Mouse (Mus musculus): ENCODE measurements at regions not wholly inside any gene's neighbourhood (a gene's known extent, or its start where the extent isn't known, plus 50 kb on each side); places are given as distances from the start of the nearest gene placed in this dataset.

DNA sequence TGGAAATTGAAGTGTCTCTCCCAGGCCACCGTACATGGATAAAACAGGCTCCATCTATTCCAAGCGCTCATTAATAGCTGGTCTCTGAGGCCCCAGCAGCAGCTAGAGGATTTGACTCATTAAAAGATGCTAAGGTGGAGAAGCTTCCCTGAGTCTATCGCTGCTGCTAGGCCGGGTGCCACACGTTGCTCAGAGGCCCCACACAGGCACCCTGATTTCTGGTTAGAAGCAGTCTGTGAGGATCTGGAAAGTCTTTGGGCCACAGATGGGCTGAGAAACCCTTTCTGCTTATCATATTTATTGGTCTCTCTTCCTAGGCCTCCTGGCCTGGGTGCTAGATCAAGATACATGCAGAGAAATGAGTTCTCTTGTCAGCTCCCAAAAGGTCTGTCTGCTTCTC, 191.2 kb downstream of the Emx2 start:
- no peaks in the 10 kb centered on the region for H3K36me3 ChIP-seq (ENCODE audit: control insufficient read depth, insufficient read depth, low read length)
- H3K27me3 ChIP-seq (ENCODE audit: control insufficient read depth, insufficient read depth, low read length): no peaks in the 10 kb centered on the region
- no peak for ATAC-seq (ENCODE audit: insufficient number of reproducible peaks, insufficient read depth, low FRiP score, low read depth)
- H3K9ac ChIP-seq (replicated peaks; ENCODE audit: low read depth, low read length): no peak overlapping the region
- no peak overlapping the region for H3K27ac ChIP-seq (ENCODE audit: low read length)
- H3K4me3 ChIP-seq (ENCODE audit: low read depth, low read length): no peak overlapping the region
- H3K4me2 ChIP-seq (replicated peaks; ENCODE audit: low read depth, low read length): no peak overlapping the region
- no peaks in the 10 kb centered on the region for H3K9me3 ChIP-seq (ENCODE audit: control insufficient read depth, low read depth, low read length)
- 84% methylated on average over 5 of the region's 5 CpGs for WGBS
- H3K4me1 ChIP-seq (ENCODE audit: control insufficient read depth, insufficient read depth, low read length): no peaks in the 10 kb centered on the region

DNA sequence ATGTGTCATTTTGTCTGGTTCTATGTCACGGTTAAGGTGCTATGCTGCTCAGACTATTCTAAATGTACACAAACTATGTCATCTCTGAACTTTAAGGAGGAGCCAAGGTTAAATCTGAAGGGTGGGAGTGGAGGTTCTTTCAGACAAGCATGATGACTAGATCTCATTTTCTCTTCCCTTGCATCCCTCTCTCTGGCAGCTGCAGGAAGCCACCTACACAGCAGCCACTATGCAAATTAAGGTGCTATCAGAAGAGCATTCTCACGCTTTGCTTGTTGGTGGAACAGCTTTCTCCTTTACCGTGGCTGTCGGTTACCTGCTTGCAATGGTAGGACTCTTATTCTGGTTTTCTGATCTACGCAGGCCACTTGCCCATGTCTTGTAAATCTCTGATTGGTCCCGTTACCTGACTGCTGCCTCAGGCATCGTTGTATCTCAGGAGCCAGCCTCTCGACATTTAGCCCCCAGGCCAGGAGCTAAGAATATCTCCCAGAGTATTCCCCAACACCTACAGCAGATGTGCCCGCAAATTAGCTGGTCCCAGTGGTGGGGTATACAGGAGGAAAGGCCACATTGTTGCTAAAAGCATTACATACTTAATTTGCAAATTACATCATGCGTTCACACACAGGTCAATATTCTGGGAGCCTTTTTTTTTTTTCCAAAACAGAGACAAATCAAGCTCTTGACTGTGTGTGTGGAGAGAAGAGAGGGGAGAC, 192.6 kb downstream of the Emx2 start:
- 77% methylated on average over 10 of the region's 10 CpGs for WGBS
- ATAC-seq (ENCODE audit: insufficient number of reproducible peaks, insufficient read depth, low FRiP score, low read depth): no peak
- H3K9ac ChIP-seq (replicated peaks; ENCODE audit: low read depth, low read length): no peak overlapping the region

DNA sequence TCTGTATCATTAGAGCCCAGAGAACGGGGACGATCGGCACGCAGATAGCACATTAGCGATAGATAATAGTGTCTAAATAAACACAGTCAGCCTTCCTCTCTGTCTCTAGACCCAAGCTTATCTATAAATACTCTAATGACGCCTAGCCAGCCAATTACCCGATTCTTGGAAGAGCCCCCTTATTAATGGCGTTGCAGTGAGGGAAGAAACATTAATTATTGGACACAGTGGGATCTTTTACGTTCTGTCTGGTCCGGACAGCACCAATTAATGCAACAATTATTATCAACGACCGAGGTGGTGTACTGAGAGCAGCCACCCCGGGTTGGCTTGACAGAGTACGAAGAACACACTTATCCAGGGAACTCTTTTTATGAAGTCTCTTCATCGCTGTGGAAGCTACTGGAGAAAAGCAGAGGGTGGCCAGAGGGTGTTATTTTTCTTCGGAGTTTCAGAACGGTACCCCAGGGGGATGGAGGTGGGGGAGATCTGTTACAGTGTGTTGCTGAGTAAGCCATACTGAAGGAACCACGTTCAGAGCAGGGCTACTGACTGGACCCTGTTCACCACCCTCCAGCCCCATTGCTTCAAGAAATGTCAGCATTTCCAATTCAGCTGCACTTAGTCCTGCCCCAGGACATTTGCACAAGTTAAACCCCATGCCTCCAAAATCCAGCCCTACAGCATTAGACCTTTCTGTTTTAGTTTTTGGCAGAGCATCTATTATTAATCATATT, 195.6 kb downstream of the Emx2 start:
- H3K4me3 ChIP-seq (ENCODE audit: low read depth, low read length): no peak overlapping the region
- H3K4me1 ChIP-seq (ENCODE audit: control insufficient read depth, insufficient read depth, low read length): no peaks in the 10 kb centered on the region
- no peak overlapping the region for H3K27ac ChIP-seq (ENCODE audit: low read length)
- H3K27me3 ChIP-seq (ENCODE audit: control insufficient read depth, insufficient read depth, low read length): no peaks in the 10 kb centered on the region
- no peak for ATAC-seq (ENCODE audit: insufficient number of reproducible peaks, insufficient read depth, low FRiP score, low read depth)
- no peaks in the 10 kb centered on the region for H3K36me3 ChIP-seq (ENCODE audit: control insufficient read depth, insufficient read depth, low read length)
- no peaks in the 10 kb centered on the region for H3K9me3 ChIP-seq (ENCODE audit: control insufficient read depth, low read depth, low read length)
- H3K9ac ChIP-seq (replicated peaks; ENCODE audit: low read depth, low read length): no peak overlapping the region
- 45% methylated on average over 18 of the region's 18 CpGs for WGBS
- no peak overlapping the region for H3K4me2 ChIP-seq (replicated peaks; ENCODE audit: low read depth, low read length)

More for the DNA sequence above, 192.6 kb downstream of the Emx2 start:
- Histone ChIP-seq H3K4me1 (ENCODE audit: control insufficient read depth, insufficient read depth, low read length) (no peaks in the 10 kb centered on the region), H3K4me3 (ENCODE audit: low read depth, low read length) (no peak overlapping the region), H3K36me3 (ENCODE audit: control insufficient read depth, insufficient read depth, low read length) (no peaks in the 10 kb centered on the region), H3K27ac (ENCODE audit: low read length) (no peak overlapping the region), H3K9me3 (ENCODE audit: control insufficient read depth, low read depth, low read length) (no peaks in the 10 kb centered on the region), H3K4me2 (replicated peaks; ENCODE audit: low read depth, low read length) (no peak overlapping the region), H3K27me3 (ENCODE audit: control insufficient read depth, insufficient read depth, low read length) (no peaks in the 10 kb centered on the region)

DNA sequence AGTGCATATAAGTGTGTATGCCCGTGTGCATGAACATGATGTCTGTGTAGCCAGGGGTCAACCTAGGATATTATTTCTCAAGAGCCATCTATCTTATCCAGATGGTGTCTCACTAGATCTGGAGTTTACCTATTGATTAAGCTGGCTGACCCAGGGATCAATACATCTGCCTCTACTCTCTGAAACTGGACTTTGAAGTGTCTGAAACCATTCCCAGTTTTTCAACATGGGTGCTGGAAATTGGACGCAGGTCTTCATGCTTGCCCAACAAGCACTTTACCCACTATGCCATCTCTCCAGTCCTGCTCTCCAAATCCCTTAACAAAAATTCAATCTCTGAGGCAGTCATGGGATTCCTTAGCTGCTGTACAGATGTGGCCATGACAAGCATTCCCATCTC, 197.1 kb downstream of the Emx2 start:
- H3K36me3 ChIP-seq (ENCODE audit: control insufficient read depth, insufficient read depth, low read length): no peaks in the 10 kb centered on the region
- H3K9ac ChIP-seq (replicated peaks; ENCODE audit: low read depth, low read length): no peak overlapping the region
- no peaks in the 10 kb centered on the region for H3K27me3 ChIP-seq (ENCODE audit: control insufficient read depth, insufficient read depth, low read length)
- H3K4me2 ChIP-seq (replicated peaks; ENCODE audit: low read depth, low read length): no peak overlapping the region
- H3K4me1 ChIP-seq (ENCODE audit: control insufficient read depth, insufficient read depth, low read length): no peaks in the 10 kb centered on the region
- H3K27ac ChIP-seq (ENCODE audit: low read length): no peak overlapping the region
- no peaks in the 10 kb centered on the region for H3K9me3 ChIP-seq (ENCODE audit: control insufficient read depth, low read depth, low read length)
- ATAC-seq (ENCODE audit: insufficient number of reproducible peaks, insufficient read depth, low FRiP score, low read depth): no peak
- no peak overlapping the region for H3K4me3 ChIP-seq (ENCODE audit: low read depth, low read length)
- WGBS: 91% methylated on average over 2 of the region's 2 CpGs

DNA sequence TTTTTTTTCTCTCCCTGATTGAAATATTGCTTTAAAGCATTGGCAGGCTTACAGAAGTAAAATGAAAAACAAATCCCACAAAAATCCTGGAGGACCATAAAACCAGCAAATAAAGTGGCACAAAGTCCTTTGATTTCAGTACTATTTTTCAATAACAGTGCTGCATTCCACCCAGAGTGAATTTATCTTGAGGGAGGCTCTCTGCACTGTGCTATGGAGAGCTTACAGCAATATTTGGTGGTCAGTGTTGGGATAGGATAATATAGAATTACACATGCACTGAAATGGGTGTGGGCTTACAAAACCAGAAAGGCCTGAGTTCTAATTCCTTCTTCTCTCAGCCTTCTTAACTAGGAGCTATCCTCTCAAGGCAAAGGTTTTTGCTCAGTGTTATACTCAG, 211.6 kb downstream of the Emx2 start:
- no peaks in the 10 kb centered on the region for H3K27me3 ChIP-seq (ENCODE audit: control insufficient read depth, insufficient read depth, low read length)
- no peak overlapping the region for H3K9ac ChIP-seq (replicated peaks; ENCODE audit: low read depth, low read length)
- no peaks in the 10 kb centered on the region for H3K36me3 ChIP-seq (ENCODE audit: control insufficient read depth, insufficient read depth, low read length)

DNA sequence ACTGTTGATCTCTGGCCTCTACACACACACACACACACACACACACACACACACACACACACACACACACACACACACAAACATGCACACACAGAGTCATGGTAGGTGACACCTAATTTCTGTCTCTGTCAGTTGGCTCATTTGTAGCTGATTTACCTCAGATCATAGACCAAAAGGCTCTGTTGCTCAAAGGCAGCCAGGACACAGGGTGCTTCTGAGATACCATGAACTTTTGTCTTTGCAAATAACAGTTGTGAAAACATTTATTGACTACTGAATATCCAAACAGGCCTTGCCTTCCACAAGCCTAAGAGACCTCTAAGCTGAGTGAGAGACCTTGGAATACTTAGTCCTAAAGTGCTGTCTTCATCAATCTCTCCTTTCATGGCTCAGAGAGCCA, 215.4 kb downstream of the Emx2 start:
- ATAC-seq (ENCODE audit: insufficient number of reproducible peaks, insufficient read depth, low FRiP score, low read depth): no peak
- Histone ChIP-seq H3K9ac (replicated peaks; ENCODE audit: low read depth, low read length) (no peak overlapping the region), H3K9me3 (ENCODE audit: control insufficient read depth, low read depth, low read length) (no peaks in the 10 kb centered on the region), H3K27me3 (ENCODE audit: control insufficient read depth, insufficient read depth, low read length) (no peaks in the 10 kb centered on the region), H3K36me3 (ENCODE audit: control insufficient read depth, insufficient read depth, low read length) (no peaks in the 10 kb centered on the region), H3K27ac (ENCODE audit: low read length) (no peak overlapping the region), H3K4me1 (ENCODE audit: control insufficient read depth, insufficient read depth, low read length) (no peaks in the 10 kb centered on the region), H3K4me2 (replicated peaks; ENCODE audit: low read depth, low read length) (no peak overlapping the region), H3K4me3 (ENCODE audit: low read depth, low read length) (no peak overlapping the region)

More for the DNA sequence above, 211.6 kb downstream of the Emx2 start:
- no peak overlapping the region for H3K4me2 ChIP-seq (replicated peaks; ENCODE audit: low read depth, low read length)
- H3K9me3 ChIP-seq (ENCODE audit: control insufficient read depth, low read depth, low read length): no peaks in the 10 kb centered on the region
- ATAC-seq (ENCODE audit: insufficient number of reproducible peaks, insufficient read depth, low FRiP score, low read depth): no peak
- H3K4me3 ChIP-seq (ENCODE audit: low read depth, low read length): no peak overlapping the region
- no peak overlapping the region for H3K27ac ChIP-seq (ENCODE audit: low read length)
- H3K4me1 ChIP-seq (ENCODE audit: control insufficient read depth, insufficient read depth, low read length): no peaks in the 10 kb centered on the region

DNA sequence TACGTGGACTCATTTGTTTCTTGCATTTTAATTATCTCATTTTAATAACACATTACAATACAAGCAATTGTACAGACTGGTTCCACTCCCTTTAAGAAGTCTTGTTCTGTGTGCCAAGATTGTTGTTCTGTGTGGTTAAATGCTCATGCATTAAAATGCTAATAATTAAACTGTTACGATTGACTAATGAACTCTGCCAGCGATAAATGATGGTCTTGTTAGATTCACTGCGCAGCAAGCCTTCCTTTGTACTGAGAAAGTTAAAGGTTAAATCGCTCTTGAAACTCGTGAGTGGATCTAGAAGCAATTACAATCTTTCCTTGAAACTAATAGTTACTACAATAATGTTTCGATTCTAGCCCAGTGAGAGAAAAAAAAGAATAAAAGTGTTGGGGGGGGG, 221.0 kb downstream of the Emx2 start:
- no peaks in the 10 kb centered on the region for H3K9me3 ChIP-seq (ENCODE audit: control insufficient read depth, low read depth, low read length)
- no peak overlapping the region for H3K27ac ChIP-seq (ENCODE audit: low read length)
- no peaks in the 10 kb centered on the region for H3K27me3 ChIP-seq (ENCODE audit: control insufficient read depth, insufficient read depth, low read length)
- ATAC-seq (ENCODE audit: insufficient number of reproducible peaks, insufficient read depth, low FRiP score, low read depth): no peak
- H3K4me1 ChIP-seq (ENCODE audit: control insufficient read depth, insufficient read depth, low read length): no peaks in the 10 kb centered on the region
- no peak overlapping the region for H3K9ac ChIP-seq (replicated peaks; ENCODE audit: low read depth, low read length)
- no peak overlapping the region for H3K4me2 ChIP-seq (replicated peaks; ENCODE audit: low read depth, low read length)
- no peak overlapping the region for H3K4me3 ChIP-seq (ENCODE audit: low read depth, low read length)
- H3K36me3 ChIP-seq (ENCODE audit: control insufficient read depth, insufficient read depth, low read length): no peaks in the 10 kb centered on the region
- WGBS: 83% methylated on average over 7 of the region's 7 CpGs

DNA sequence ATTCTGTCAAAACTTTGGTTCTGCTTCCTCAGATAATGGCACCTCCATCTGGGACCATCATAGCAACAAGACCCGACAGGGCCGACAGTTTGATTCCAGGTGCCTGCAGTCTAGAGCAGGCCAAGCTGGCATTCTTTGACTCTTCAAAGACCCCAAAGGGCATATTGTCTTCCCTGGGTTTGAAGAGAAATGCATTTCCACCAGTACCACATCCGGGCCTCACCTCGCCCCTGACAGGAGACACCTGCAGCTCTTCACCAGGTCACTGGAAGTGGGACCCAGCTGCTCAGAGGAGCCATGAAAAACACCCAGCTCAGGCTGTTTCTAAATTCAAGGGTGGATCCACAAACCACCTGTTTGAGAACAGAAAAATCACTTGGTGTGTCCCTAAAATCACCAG, 222.2 kb downstream of the Emx2 start:
- Histone ChIP-seq H3K4me1 (ENCODE audit: control insufficient read depth, insufficient read depth, low read length) (no peaks in the 10 kb centered on the region), H3K9ac (replicated peaks; ENCODE audit: low read depth, low read length) (no peak overlapping the region), H3K9me3 (ENCODE audit: control insufficient read depth, low read depth, low read length) (no peaks in the 10 kb centered on the region), H3K36me3 (ENCODE audit: control insufficient read depth, insufficient read depth, low read length) (no peaks in the 10 kb centered on the region), H3K4me2 (replicated peaks; ENCODE audit: low read depth, low read length) (no peak overlapping the region), H3K27me3 (ENCODE audit: control insufficient read depth, insufficient read depth, low read length) (no peaks in the 10 kb centered on the region), H3K4me3 (ENCODE audit: low read depth, low read length) (no peak overlapping the region), H3K27ac (ENCODE audit: low read length) (no peak overlapping the region)
- 75% methylated on average over 4 of the region's 4 CpGs for WGBS
- no peak for ATAC-seq (ENCODE audit: insufficient number of reproducible peaks, insufficient read depth, low FRiP score, low read depth)

DNA sequence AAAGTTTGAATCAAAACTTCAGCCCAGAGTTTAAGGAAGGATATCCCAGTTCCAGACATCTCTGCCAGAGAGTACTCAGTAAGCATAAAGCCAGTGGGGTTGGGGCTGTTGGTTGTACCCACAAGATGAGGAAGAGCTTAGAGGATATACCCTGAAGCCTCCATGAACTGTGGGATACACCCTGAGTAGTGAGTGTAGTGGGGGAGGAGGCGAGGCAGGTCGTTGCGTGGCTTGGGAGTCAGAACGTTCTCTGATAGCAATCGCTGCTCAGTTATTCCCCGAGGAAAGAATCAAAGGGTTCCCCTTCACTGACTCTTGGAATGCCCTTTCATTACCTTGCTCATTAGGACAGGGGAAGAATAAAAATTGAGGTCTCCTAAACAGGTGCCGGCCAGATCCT, 226.1 kb downstream of the Emx2 start:
- no peak for ATAC-seq (ENCODE audit: insufficient number of reproducible peaks, insufficient read depth, low FRiP score, low read depth)
- Histone ChIP-seq H3K9ac (replicated peaks; ENCODE audit: low read depth, low read length) (no peak overlapping the region), H3K27me3 (ENCODE audit: control insufficient read depth, insufficient read depth, low read length) (no peaks in the 10 kb centered on the region), H3K27ac (ENCODE audit: low read length) (no peak overlapping the region), H3K4me1 (ENCODE audit: control insufficient read depth, insufficient read depth, low read length) (no peaks in the 10 kb centered on the region), H3K36me3 (ENCODE audit: control insufficient read depth, insufficient read depth, low read length) (no peaks in the 10 kb centered on the region), H3K4me3 (ENCODE audit: low read depth, low read length) (no peak overlapping the region), H3K9me3 (ENCODE audit: control insufficient read depth, low read depth, low read length) (no peaks in the 10 kb centered on the region), H3K4me2 (replicated peaks; ENCODE audit: low read depth, low read length) (no peak overlapping the region)
- WGBS: 83% methylated on average over 7 of the region's 7 CpGs

Data from stomach, embryonic 14.5 days (tissue).